Mouse (Mus musculus) intestine, postnatal 0 days (tissue): ENCODE measurements around the gene Mast4. TPM values are rescaled to one million over a fixed set of nuclear protein-coding genes. Genes with fewer than 3 reads are reported as not detected.

Experiments used
- ATAC-seq: fragments of 200-750 bp; cut with Nextera tagmentation; 2 replicates; pipeline ENCODE4 v1.8.0; 2017; ENCODE audit warnings: mild to moderate bottlenecking, moderate TSS enrichment, moderate library complexity
- H3K27ac ChIP-seq: fragments of 300-500 bp; sonication (generic); 2 replicates; pipeline ENCODE4 v1.5.1; 2014; ENCODE audit warnings: mild to moderate bottlenecking, low read depth, low read length, moderate library complexity
- H3K27me3 ChIP-seq: fragments of 300-500 bp; sonication (generic); replicated peaks from 2 replicates; pipeline ENCODE4 v1.6.1; 2014; ENCODE audit warnings: low read length, mixed read lengths; ENCODE audit not compliant: control insufficient read depth, insufficient read depth
- H3K36me3 ChIP-seq: fragments of 300-500 bp; sonication (generic); 2 replicates; pipeline ENCODE4 v1.6.1; 2014; ENCODE audit warnings: mild to moderate bottlenecking, moderate library complexity; ENCODE audit not compliant: control insufficient read depth, insufficient read depth
- H3K4me1 ChIP-seq: fragments of 300-500 bp; sonication (generic); replicated peaks from 2 replicates; pipeline ENCODE4 v1.6.1; 2014; ENCODE audit warnings: antibody characterized with exemption, low read length, mixed read lengths; ENCODE audit not compliant: control insufficient read depth, insufficient read depth
- H3K4me2 ChIP-seq: fragments of 300-500 bp; sonication (generic); replicated peaks from 2 replicates; pipeline ENCODE4 v1.6.1; 2014; ENCODE audit warnings: low read depth, mild to moderate bottlenecking, moderate library complexity
- H3K4me3 ChIP-seq: fragments of 300-500 bp; sonication (generic); 2 replicates; pipeline ENCODE4 v1.5.1; 2014; ENCODE audit warnings: low read depth, low read length
- H3K9ac ChIP-seq: fragments of 300-500 bp; sonication (generic); 2 replicates; pipeline ENCODE4 v1.6.1; 2014; ENCODE audit warnings: mild to moderate bottlenecking, low read depth, low read length
- H3K9me3 ChIP-seq: fragments of 300-500 bp; sonication (generic); 2 replicates; pipeline ENCODE4 v1.6.1; 2016; ENCODE audit warnings: mixed run types; ENCODE audit not compliant: control insufficient read depth
- CTCF ChIP-seq: sonication (generic); IDR thresholded peaks from 2 replicates; pipeline ENCODE4 v1.5.1; 2016; ENCODE audit warnings: low read depth, mild to moderate bottlenecking, control low read depth, antibody characterized with exemption, moderate library complexity
- WGBS: fragments of 180-500 bp; shearing (Covaris S2); extraction: QIAGEN DNeasy Blood & Tissue Kit; methylation state at CpG from one replicate; pipeline ENCODE4 v1.1.7; 2014; 5-methylcytosine and 5-hydroxymethylcytosine counted together
- polyA plus RNA-seq: library from polyadenylated mRNA; unstranded; fragments of >200 nt; fragmentation: Nextera tagmentation; extraction: Ambion mirVana; gene quantifications from 2 replicates; pipeline ENCODE4 v1.2.1, GENCODE M21; 2015

Gene Mast4
- polyA plus RNA-seq, 1 experiment from 2014 or later: 6.1 TPM

DNA sequence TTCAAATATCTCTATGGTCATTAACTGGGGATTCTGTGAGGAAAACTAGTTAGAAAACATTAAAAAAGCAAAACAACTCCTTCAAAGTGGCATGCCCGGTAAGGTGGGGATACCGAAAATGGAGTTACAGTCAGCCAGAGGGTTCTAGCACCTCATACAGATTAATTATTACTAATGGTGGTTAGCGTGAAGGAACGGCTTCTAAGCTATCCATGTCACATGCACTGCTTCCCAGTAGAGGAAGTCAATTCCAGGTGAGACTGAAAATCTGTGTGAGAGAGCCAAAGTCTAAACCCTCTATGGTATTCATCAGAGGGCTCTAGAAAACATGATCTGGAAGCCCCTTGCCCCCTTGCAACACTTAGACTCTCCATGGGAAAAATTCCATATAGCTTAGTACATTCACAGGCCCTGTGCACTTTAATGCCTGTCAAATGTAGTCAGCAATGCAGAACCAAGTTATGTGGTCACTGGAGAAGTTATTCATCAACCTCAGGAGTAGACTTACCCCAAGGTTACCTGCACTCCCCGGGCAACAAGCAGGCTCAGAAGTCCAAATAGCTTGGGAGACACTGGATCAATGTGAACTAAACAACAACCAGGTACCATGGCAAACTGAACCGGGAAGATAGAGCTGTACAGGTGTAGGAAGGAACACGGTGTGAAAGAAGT lies 96.1 kb downstream of the Mast4 start:
- H3K4me2 ChIP-seq: no peak overlapping the region
- ATAC-seq: no peak; the same call in 1 of the 2 replicates
- H3K27ac ChIP-seq: no peak overlapping the region

DNA sequence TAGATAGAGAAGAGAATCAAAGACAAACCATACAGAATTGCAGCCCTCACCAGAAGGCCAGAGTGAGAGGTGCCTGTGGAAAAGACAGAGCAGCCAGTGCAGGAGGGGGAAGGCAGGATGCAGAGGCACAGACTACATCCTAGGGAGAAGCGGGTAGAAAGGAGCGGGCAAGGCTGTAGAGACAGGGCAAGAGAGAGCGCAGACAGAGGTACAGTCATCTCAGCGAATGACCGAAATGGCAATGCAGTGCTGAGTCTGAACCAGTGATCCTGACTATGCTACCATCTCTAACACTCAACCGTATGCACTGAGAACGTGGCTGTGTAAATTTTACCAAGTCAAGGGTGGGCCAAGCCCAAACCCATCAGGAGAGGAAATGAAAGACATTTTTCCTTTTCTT lies 102.1 kb downstream of the Mast4 start:
- no peaks in the 10 kb centered on the region for H3K36me3 ChIP-seq
- ATAC-seq: no peak
- no peak overlapping the region for H3K27ac ChIP-seq
- H3K27me3 ChIP-seq: no peaks in the 10 kb centered on the region
- H3K4me1 ChIP-seq: no peaks in the 10 kb centered on the region
- TF ChIP-seq CTCF: no peak
- no peak overlapping the region for H3K4me3 ChIP-seq
- H3K9ac ChIP-seq: no peak overlapping the region
- no peak overlapping the region for H3K4me2 ChIP-seq
- no peaks in the 10 kb centered on the region for H3K9me3 ChIP-seq
- WGBS: 96% methylated on average over 7 of the region's 7 CpGs

More for the DNA sequence above, 96.1 kb downstream of the Mast4 start:
- Histone ChIP-seq H3K27me3 (no peaks in the 10 kb centered on the region), H3K4me3 (no peak overlapping the region), H3K36me3 (no peaks in the 10 kb centered on the region), H3K9ac (no peak overlapping the region), H3K9me3 (no peaks in the 10 kb centered on the region), H3K4me1 (no peaks in the 10 kb centered on the region)
- 85% methylated on average over 7 of the region's 7 CpGs for WGBS
- TF ChIP-seq CTCF: no peak

DNA sequence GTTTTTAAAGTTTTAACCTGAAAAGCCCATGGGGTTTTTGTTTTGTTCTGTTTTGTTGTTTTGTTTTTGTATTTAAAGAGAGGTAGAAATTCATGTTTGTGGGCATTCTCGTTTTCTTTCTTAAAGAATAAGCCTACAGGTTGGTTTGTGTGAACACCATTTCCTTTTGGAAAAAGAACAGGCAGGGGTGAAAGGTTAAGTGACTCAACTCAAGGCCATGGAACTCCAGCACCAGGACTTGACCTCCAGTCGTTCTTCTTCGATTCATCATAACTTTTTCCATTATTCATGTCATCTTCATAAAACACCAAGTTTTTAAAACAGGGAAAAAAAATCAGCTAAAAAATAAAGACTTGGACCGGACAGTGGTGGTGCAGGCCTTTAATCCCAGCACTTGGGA lies 105.2 kb downstream of the Mast4 start:
- Histone ChIP-seq H3K9ac (no peak overlapping the region), H3K27me3 (no peaks in the 10 kb centered on the region), H3K4me2 (no peak overlapping the region), H3K36me3 (no peaks in the 10 kb centered on the region), H3K4me3 (no peak overlapping the region), H3K4me1 (no peaks in the 10 kb centered on the region), H3K9me3 (no peaks in the 10 kb centered on the region), H3K27ac (no peak overlapping the region)
- TF ChIP-seq CTCF: no peak
- no peak for ATAC-seq
- 77% methylated on average over 4 of the region's 4 CpGs for WGBS

DNA sequence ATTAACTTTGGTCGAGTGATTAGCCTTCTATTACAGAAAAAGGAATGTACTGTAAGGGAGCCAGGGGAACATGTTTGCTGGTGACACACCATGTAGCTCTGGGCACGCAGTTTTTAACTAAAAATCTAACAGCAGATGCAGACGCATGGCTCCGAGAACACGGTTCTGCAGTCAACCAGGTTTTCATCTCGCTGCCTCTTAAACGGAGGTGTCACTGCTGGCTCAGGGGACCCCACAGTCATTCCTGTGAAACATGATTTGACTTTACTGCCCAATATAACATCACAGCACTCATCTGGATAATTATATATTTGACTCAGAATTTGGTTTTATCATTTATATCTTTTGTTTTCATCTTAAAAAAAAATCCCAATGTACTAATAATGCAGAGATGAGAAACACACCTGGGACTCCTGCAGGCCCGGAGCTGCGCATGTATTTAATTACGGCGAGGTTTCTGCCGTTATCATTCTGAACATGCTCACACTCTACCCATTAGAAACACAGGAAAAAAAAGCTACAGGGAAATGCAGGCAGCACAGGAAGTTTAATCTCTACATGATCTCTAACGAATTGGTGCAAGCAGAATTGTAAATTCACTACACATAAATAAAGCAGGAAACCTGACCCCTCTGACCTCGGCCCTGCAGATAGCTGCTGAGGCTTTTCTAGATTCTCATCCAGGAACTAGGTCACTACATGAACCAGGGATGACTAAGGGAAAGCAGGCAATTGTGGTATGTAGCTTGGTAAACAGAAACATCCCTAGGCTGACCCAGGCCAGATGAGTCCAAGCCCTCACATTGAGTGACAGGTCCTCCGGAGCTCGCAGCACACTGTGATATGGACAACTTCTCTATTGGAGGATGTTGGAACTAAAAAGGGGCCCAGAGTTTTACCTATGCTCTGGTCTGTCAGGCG lies 108.1 kb downstream of the Mast4 start:
- Histone ChIP-seq H3K4me1 (no peaks in the 10 kb centered on the region), H3K27ac (no peak overlapping the region), H3K36me3 (no peaks in the 10 kb centered on the region), H3K9ac (no peak overlapping the region), H3K9me3 (no peaks in the 10 kb centered on the region), H3K4me3 (no peak overlapping the region), H3K27me3 (no peaks in the 10 kb centered on the region), H3K4me2 (no peak overlapping the region)
- no peak for ATAC-seq
- WGBS: 61% methylated on average over 17 of the region's 17 CpGs
- no peak for TF ChIP-seq CTCF

DNA sequence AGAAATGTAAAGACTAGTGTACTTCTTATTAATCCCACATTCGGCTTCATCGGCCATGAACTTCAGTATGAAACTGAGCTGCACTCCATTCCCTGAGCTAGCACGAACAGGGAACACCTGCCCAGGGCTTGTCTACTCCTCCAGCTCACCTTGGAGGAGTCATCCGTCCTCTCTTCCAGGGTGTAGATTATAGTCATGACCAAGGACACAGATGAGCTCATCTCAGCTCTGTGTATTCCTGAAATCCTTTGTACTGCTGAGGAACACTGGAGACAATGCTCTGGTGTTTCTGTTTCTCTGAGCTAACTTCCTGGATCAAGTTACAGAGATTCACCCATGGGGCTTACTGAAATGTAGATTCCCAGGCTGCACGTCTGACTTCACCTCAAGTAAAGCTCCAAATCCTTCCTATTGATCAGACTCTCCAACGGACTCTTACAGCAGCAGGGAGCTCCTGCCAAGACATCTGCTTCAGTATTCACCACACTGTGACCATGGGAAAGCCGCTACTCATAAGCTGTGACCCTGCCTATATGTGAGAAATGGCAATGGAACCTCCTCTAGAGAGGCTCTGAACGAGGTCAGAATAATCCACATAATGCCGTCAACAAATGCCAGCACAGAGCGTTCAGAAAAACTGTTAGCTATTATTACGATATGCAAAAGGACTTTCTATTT lies 108.9 kb downstream of the Mast4 start:
- 63% methylated on average over 11 of the region's 11 CpGs for WGBS
- no peak overlapping the region for H3K27ac ChIP-seq
- H3K4me2 ChIP-seq: no peak overlapping the region
- H3K9me3 ChIP-seq: no peaks in the 10 kb centered on the region
- ATAC-seq: no peak
- TF ChIP-seq CTCF: no peak
- H3K4me1 ChIP-seq: no peaks in the 10 kb centered on the region
- no peak overlapping the region for H3K4me3 ChIP-seq
- H3K27me3 ChIP-seq: no peaks in the 10 kb centered on the region
- H3K36me3 ChIP-seq: no peaks in the 10 kb centered on the region
- H3K9ac ChIP-seq: no peak overlapping the region

DNA sequence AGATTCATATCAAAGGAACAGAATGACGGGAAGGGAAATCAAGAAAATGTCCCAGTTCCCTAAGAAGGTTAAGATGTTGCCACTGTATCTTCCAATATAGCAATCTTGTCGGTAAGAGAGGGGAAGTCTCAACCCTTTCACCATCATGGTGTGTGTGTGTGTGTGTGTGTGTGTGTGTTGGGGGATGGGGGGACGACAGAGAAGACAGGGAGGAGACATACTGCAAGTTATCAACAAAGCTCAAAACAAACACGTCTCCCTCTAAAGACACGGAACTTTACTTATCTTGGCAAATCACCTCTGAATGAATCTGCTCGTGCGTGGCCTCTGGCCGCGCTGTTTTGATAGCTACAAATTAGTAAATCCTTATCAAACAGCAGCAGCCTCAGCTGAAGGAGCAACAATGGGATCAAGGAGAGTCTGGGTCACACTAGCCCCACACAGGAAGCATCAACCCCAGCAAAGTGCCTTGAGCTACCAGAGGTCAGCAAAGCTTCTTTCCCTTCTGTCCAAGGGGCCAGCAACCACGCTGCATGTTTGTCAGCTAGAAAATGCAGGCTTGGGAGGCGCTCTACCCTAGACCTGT lies 113.7 kb downstream of the Mast4 start:
- H3K27ac ChIP-seq: no peak overlapping the region
- no peaks in the 10 kb centered on the region for H3K9me3 ChIP-seq
- no peak for ATAC-seq
- no peaks in the 10 kb centered on the region for H3K27me3 ChIP-seq
- H3K4me1 ChIP-seq: no peaks in the 10 kb centered on the region
- TF ChIP-seq CTCF: no peak
- no peak overlapping the region for H3K4me3 ChIP-seq
- WGBS: 31% methylated on average over 11 of the region's 11 CpGs
- no peak overlapping the region for H3K4me2 ChIP-seq
- no peak overlapping the region for H3K9ac ChIP-seq
- H3K36me3 ChIP-seq: no peaks in the 10 kb centered on the region
